Mouse (Mus musculus) cerebellum, postnatal 10 days (tissue): ENCODE data around the gene Mrpl4.

ENCODE experiments used
- DNase-seq, 2 experiments: peaks; one replicate each; pipeline ENCODE4 v3.0.0; 2021; ENCODE audit warnings: mixed read lengths in 2 of 2

The Mrpl4 gene

DNA sequence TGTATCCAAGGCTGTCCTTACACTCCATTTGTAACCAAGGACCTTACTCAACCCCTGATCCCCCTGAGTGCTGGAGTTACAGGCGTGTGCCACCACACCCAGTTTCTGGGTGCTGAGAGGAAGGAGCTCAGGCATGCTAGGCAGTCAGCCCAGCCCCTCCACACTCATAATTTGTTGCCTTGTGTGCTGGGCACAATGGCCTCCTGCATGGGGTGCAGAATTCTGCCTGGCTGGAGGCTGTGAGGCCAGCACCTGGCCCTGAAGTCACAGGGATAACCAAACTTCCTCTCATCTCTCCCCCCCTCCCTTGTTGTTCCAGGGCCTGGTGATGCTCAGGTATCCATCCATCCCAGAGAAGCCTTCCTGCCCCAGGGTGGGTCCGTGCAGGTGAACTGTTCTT lies 16.1 kb downstream of the Mrpl4 start:
- no peak for DNase-seq

DNA sequence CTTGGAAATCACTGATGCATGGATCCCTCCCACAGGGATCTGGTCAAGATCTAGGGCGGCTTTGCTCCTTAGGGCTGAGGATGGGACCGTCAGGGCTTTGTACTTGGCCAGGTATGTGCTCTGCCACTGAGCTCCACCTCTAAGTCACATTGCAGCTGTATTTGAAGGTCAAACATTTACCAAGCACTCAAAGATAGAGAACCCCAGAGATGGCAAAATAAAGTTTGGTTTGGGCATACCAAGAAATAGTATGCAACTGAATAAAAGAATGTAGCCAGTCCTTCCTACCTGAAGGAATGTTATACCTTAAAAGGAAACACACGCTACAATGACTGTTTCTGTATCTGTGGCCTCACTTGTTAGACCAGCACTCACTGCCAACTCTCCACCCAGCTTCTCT lies 18.8 kb downstream of the Mrpl4 start:
- DNase-seq = no peak

DNA sequence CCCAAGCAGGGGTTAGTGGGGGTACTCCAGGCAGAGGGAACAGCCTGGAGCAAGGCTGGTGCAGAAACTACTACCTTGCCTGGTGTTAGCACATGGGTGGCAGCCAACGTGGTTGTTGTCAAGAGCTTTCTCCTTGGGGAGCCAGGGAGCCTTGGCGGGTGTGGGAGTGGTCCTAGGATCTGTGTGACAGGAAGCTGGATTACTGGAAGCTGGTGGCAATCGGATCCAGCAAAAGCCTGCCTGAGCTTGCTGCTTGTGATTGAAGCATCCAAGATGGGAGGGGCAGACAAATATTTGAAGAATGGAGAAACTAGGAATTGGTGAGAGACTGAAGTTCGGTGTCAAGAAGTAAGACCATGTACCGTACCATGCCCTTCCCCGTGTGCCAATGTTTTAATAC lies 19.8 kb downstream of the Mrpl4 start:
- no peak for DNase-seq

DNA sequence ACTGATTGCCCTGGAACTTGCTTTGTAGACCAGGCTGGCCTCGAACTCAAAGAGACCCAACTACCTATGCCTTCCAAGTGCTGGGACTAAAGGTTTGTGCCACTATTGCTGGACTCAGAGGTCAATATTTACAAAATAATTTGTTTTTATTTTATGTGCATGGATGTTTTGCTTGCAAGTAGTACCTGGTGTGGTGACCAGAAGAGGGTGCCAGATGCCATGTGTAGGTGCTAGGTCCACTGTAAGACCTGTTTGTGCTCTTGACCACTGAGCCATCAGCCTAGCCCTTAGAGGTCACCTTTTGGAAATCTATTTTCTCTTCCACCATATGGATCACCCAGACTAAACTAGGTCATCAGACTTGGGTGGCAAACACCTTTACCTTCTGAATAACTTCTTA lies 20.2 kb downstream of the Mrpl4 start:
- DNase-seq = no peak

DNA sequence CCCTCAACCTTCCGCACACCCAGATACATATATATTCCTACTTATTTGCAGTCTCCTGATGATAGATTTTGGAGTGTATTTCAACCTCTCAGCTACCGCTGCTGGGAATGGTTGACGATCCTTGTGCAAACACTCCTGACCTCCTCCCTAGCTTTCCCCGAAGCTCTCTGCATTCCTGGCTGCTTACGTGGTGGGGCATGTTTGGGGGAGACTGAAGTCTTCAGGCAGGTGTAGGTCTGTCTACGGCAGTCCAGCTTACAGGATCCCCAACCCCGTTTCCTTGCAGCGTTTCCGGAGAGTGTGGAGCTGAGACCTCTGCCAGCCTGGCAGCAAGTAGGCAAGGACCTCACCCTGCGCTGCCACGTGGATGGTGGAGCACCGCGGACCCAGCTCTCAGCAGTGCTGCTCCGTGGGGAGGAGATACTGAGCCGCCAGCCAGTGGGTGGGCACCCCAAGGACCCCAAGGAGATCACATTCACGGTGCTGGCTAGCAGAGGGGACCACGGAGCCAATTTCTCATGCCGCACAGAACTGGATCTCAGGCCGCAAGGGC lies 22.8 kb downstream of the Mrpl4 start:
- DNase-seq = no peak

DNA sequence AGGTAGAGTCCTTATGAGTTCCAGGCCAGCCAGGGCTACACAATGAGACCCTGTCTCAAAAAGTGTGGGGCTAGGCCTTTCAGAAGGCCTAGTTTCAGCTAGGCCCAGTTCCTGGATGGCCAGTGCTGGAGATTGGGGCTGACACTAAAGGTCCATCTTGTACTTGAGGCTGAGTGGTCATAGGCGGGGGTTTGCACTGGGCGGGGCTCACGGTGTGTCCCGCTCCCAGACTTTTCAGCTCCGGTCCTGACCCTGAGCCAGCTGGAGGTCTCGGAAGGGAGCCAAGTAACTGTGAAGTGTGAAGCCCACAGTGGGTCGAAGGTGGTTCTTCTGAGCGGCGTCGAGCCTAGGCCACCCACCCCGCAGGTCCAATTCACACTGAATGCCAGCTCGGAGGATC lies 24.3 kb downstream of the Mrpl4 start:
- no peak for DNase-seq

DNA sequence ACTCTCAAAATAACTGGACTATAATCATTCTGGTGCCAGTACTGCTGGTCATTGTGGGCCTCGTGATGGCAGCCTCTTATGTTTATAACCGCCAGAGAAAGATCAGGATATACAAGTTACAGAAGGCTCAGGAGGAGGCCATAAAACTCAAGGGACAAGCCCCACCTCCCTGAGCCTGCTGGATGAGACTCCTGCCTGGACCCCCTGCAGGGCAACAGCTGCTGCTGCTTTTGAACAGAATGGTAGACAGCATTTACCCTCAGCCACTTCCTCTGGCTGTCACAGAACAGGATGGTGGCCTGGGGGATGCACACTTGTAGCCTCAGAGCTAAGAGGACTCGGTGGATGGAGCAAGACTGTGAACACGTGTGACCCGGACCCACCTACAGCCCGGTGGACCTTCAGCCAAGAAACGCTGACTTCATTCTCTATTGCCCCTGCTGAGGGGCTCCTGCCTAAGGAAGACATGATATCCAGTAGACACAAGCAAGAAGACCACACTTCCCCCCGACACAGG lies 25.3 kb downstream of the Mrpl4 start:
- peak; percentile 54 to 59 for DNase-seq

DNA sequence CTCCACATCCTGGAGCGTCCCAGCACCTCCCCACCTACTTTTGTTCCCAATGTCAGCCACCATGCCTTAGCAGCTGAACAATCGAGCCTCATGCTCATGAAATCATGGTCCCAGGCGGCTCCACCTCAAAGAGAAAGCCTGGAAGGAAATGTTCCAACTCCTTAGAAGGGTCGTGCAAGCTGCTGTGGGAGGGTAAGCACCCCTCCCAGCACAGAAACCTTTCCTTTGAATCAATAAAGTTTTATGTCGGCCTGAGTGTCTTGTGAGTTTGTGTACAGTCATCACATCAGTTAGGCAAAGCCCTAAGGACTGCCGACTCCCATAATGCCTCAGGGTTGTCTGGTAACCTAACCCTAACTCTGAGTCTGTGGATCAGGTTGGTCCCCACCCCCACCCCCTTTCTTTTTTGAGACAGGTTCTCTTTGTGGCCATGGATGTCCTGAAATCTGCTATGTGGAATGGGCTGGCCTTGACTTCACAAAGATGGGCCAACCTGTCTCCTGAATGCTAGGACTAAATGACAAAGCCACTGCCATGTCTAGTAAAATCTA lies 26.1 kb downstream of the Mrpl4 start:
- no peak for DNase-seq

DNA sequence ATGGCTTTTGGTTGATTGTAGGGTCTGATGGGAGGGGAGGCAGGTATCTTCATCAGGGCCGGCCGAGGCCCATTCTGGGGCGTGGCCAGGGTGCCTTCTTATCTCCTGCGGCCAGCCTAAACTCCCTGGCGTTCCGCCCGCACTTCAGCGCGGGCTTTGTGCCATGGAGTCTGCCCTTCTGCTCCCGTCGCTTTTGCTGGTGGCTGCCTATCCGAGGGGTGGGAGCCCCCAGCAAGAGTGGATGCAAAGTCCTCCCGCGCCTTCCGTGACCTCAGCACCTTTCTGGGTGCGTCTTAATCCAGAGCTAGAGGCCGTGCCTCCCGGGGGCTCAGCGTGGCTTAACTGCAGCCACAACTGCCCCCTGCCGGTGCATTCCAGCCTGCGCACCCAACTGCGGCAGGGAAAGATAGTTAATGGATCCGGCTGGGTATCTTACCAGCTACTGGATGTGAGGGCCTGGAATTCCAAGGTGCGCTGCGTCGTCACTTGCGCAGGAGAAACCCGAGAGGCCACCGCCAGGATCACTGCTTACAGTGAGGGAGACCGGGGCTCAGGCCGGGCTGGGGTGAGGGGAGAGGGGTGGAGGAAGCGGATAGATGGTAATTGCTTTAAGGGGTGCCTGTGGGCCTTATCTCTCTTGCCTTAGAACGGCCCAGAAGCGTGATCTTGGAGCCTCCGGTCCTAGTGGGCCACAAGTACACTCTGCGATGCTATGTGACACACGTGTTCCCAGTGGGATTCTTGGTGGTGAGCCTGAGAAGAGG lies 26.9 kb downstream of the Mrpl4 start, which contains the start of gene Icam4:
TSS of gene Icam4 (plus strand) at position 83 of the 764 bp plus-strand sequence.
- DNase-seq = peak; percentile 77 to 82

DNA sequence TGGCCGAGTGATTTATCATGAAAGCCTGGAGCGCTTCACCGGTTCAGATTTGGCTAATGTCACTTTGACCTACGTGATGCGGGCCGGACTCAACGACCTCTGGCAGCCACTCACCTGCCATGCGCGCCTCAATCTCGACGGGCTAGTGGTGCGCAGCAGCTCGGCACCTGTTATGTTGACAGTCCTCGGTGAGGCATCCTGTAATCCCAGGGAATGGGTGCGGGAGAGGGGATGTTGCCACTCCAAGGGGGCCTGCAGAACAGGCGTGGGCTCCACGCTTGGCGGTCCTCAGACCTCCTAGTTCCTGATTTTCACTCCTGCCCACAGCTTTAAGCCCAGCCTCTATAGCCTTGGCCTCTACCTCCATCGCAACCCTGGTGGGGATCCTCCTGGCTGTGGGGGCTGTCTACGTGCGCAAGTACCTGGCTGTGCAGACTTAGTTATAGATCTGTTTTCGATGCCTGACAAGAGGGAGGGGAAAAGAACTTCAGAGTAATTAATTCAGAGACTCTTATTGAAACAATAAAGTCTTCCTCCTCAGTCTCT lies 27.6 kb downstream of the Mrpl4 start:
- no peak for DNase-seq

DNA sequence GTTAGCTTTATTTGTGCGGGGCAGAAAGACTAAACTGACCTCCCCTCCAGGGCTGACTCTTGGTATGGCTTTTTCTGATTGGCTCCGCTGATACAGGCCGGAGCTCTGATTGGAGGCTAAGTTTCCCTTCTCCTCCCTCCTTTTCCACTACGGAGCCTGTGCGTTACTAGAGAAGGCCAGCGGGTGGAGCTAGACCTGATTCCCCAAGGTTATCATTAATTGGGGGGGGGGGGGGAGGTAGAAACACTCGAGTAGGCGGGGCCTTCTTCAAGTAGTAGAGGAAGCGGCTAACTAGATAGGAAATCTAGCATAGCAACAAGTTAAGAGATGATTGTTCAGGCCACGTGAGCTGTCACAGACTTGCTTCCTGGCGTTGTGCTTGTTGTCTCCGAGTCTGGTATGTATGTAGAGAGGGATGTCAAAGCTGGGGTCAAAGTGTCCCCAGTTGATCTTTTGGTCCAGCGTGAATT lies 28.3 kb downstream of the Mrpl4 start:
- peak; percentile 90 to 92 for DNase-seq

DNA sequence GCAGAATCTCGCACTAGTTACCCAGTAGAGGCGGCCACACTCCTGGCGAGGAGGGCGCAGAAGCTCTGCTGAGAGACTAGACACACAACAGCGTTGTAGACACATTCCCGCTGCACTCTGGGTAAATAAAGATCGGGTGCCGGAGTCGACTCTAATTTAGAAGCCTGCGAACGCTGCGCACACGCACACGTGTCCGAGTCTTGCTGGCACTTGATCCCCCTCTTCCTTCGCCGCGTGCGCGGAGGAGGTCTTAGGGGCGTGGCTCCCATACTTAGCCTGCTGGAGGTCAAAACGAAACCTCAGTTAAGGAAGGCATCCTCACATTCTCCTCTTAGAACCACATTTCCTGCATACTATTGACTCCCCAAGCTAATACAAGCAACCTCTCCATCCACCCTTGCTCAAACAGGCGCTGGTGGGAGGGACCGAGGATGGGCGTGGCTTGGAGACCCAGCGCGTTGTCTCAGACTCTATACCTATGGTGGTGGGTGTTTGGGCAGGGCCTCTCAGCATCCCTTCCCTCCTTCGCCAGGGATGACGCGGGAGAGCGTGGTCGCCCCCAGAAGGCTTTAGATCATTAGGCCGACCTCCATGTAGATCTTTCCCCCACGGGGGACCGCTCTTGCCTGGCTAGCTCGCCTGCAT lies 28.8 kb downstream of the Mrpl4 start:
- DNase-seq = peak; percentile 67 to 68

DNA sequence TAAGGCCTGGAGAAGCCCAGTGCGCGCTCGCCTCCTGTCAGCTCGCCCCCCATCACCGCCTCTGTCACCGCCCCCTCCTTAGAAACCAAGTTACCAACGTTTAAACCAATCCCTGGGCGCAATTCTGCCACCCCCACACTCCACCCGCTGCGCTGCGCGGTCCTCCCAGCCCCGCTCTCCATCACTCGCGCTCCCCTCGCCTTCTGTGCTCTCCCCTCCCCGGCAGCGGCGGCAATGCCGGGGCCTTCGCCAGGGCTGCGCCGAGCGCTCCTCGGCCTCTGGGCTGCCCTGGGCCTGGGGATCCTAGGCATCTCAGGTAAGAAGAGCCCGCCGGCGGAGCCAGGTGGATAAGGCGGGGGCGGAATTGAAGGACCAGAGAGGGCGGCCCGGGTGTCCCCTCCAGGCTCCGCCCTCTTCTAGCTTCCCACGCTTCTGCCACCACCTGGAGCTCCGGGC lies 29.4 kb downstream of the Mrpl4 start, which contains the start of gene Icam5:
TSS of gene Icam5 (plus strand) at position 178 of the 456 bp plus-strand sequence.
- peak; percentile 54 to 59 for DNase-seq

DNA sequence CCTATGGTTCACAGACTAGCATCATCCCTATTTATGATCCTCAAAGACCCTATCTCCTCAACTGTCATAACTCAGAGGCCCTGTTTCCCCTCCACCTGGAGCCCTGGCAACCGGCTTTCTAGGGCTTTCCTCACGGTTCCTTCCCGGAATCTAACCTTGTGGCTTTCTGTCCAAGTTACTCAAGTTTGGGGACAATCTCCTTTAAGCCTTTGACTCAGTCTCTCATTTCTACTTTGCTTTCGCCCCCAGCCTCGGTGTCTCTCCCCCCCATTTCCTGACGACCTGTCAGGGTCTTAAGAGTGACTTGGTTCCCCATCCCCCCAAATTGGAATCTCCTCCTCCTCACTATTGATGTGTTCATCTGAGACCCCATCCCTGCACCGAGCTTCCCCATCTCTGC lies 30.0 kb downstream of the Mrpl4 start:
- DNase-seq = no peak

DNA sequence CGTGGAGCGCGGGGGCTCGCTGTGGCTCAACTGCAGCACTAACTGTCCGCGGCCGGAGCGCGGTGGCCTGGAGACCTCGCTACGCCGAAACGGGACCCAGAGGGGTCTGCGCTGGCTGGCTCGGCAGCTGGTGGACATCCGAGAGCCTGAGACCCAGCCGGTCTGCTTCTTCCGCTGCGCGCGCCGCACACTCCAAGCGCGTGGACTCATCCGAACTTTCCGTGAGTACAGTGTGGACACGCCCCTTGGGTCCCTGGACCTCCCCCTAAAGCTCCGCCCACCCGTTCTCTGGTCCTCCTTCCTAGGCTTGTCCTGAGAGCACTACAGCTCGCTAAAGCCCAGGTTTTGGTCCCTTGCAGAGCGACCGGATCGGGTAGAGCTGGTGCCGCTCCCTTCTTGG lies 30.6 kb downstream of the Mrpl4 start:
- peak; percentile 55 to 73 for DNase-seq

DNA sequence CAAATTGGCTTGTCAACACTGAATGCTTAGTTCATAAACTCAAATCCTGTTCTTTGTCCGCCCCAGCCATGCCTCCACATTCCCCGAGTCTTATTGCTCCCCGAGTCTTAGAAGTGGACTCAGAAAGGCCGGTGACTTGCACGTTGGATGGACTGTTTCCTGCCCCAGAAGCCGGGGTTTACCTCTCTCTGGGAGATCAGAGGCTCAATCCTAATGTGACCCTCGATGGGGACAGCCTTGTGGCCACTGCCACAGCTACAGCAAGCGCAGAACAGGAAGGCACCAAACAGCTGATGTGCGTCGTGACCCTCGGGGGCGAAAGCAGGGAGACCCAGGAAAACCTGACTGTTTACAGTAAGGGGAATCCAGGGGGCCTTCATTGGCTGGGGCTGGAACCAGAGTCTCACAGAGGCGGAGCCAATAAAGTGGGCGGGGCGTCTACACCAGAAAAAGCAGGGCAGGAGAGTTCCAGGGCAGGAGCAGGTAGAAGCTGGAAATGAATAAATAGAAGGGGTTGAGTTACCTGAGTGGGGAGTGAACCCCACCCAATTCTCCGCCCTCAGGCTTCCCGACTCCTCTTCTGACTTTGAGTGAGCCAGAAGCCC lies 32.0 kb downstream of the Mrpl4 start:
- DNase-seq = no peak

DNA sequence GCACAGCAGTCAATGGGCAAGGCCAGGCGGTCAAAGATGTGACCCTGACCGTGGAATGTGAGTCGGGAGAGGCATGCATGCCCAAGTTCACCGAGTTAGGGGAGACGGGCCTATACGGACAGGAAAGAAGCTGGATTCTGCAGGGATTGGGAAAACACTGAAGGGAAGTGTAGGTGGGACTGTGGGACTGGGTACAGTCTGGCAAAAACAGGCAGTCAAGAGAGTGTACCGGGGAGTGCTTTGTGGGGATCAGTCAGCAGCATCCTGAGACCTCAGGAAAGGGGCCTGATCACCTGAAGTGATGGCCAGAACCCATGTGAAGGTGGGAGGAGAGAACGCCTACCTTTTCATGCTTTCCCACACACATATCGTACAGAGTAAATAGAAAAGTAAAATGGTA lies 33.0 kb downstream of the Mrpl4 start:
- no peak for DNase-seq

DNA sequence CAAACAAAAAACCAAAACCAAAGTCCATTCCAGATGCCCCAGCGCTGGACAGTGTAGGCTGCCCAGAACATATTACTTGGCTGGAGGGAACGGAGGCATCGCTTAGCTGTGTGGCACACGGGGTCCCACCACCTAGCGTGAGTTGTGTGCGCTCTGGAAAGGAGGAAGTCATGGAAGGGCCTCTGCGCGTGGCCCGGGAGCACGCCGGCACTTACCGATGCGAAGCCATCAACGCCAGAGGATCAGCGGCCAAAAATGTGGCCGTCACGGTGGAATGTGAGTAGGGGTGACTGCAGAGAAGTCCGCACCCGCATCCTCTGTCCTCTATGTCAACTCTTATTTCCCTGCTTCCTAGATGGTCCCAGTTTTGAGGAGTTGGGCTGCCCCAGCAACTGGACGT lies 33.6 kb downstream of the Mrpl4 start:
- no peak for DNase-seq

DNA sequence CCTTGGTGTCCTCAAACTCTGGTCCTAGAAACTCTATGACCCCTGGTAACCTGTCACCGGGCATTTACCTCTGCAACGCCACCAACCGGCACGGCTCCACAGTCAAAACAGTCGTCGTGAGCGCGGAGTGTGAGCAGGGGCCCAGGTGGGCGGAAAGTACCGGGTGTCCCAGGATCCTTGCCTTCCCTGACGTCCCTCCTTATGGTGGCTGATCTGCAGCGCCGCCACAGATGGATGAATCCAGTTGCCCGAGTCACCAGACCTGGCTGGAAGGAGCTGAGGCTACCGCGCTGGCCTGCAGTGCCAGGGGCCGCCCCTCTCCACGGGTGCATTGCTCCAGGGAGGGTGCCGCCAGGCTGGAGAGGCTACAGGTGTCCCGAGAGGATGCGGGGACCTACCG lies 34.1 kb downstream of the Mrpl4 start:
- no peak for DNase-seq

DNA sequence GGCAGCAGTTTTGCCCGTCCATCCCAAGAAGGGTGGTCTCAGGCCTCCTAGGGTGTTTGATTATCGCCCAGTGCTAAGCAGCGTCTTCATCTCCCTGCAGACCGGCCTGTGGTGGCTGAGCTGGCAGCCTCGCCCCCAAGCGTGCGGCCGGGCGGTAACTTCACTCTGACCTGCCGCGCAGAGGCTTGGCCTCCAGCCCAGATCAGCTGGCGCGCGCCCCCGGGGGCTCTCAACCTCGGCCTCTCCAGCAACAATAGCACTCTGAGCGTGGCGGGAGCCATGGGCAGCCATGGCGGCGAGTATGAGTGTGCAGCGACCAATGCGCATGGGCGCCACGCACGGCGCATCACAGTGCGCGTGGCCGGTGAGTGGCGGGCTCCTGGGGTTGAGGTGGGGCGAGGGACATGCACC lies 34.9 kb downstream of the Mrpl4 start:
- peak; percentile 49 to 54 for DNase-seq

DNA sequence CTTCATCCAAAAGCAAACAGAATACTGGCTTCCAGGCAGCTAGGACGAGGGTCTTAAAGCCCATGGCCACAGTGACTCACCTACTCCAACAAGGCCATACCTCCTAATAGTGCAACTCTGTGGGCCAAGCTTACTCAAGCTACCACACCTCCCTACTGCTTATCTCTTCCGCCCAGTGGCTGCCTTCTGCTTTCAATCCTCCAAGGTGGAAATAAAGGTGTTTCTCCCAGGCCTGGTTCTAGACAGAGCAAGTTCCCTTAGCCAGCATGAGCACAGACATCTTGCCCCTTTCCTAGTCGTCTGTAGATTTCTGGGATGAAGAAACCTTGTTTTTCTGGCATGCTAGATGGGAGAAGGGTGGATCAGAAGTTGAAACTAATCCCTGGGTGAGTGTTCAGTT lies 37.2 kb downstream of the Mrpl4 start:
- no peak for DNase-seq

DNA sequence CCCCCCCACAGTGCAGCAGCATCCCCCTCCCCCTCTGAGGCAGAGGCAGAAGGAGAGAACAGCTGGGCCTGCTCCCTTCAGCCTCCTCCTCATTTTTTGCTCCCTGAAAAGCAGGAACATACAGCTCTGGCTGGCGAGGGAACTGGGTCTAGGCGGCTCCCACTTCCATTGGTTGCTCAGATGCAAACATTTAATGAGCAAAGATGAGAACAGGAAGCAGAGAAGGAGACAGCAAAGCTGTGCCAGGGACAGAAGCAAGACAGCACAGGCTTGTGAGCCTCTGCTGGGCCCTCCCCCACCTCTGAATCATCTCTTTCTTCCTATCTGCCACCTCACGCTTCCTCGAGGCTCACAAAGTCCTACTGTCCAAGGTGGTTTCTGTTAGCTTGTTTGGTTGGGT lies 38.8 kb downstream of the Mrpl4 start:
- no peak for DNase-seq

DNA sequence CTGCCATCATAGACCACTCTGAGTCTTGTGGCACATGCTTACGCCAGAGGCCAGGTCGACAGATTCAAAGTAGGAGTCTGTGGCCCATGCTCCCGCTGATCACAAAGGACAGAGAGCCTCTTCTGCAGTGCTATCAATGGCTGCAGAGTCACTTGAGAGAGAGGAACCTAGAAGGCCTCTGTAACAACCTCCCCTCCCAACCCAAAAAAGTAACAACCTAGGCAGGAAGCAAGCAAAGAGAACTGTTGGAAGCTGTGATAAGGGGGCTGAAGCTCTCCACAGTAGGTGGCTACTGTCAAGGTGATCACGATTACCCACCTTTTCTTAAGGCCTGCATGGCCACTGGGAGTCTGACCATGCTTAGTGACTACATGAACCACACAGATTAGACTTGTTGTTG lies 41.0 kb downstream of the Mrpl4 start:
- DNase-seq = no peak
